Mouse (Mus musculus): ENCODE measurements around the gene Mobp.

- TF ChIP-seq POLR2A (IDR thresholded peaks at IDR 0.05; ENCODE audit: borderline replicate concordance, extremely low read depth, low read depth, low read length) (no peak), CTCF (IDR thresholded peaks at IDR 0.05; ENCODE audit: insufficient read depth, low read length) (no peak)
These were observed 22.6 kb upstream of the Mobp start for GRCm38 (mm10) chr9:120126868-120127267.

All from lung, adult 2 months (tissue).